Mouse (Mus musculus) MN1 (cell line): ENCODE measurements around the gene Ints2.
A peak's percentile ranks its signal among the peaks of the same experiment; 100 is the strongest.

Experiments used
- DNase-seq: peaks from one replicate; pipeline ENCODE4 v3.0.0-alpha.2; 2016; ENCODE audit warnings: low spot score

The Ints2 gene

DNA sequence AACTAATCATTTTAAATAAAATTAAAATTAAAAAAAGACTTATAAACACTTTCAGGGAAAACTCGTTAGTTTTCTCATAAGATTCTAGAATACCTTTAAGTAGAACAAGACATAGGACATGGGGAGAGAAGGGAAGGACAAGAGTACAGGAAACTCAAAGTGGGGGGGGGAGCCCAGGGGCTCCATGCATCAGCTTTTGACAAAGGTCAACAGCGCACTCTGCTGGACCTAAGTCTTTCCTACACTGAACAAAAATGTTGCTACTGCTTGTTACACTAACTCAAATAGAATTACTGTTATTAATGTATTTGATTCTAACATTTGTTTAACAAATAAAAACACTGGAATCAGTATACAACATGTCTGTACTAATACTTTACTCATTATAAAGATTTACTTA, 83.2 kb downstream of the Ints2 start:
- peak; percentile 62 for DNase-seq

DNA sequence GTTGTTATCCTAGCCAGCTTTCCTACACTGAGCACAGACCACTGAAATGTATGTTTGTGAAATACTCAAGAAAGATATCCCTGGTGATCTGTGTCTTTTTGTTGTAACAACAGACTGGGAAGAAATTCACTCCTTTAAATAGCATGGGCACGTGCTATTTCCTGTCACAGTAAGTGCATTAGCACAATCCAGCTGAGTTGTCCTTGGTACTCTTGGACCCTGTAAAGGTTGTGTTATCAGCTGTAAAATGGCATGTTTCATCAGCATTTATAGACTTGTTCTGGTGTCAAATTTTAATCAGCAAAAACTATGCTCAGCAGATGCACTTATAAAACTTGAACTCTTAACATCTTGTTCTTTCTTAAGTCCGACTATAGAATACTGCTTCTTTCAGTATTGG, 86.6 kb downstream of the Ints2 start:
- DNase-seq: no peak
